Mouse (Mus musculus) ES-E14 (cell line): ENCODE data around the gene Npcd. TPM values are rescaled to one million over a fixed set of nuclear protein-coding genes. Genes with fewer than 3 reads are reported as not detected.

Experiments
- DNase-seq: peaks from one replicate; pipeline ENCODE4 v3.0.0-alpha.2; 2013; ENCODE audit warnings: low read depth, low spot score
- H3K27ac ChIP-seq: 2 replicates; pipeline ENCODE4 v1.5.1; 2012; ENCODE audit warnings: low read depth, mild to moderate bottlenecking, low read length, moderate library complexity, mixed read lengths; ENCODE audit not compliant: poor library complexity, insufficient read depth, severe bottlenecking
- H3K36me3 ChIP-seq: 2 replicates; pipeline ENCODE4 v1.6.1; 2012; ENCODE audit warnings: mild to moderate bottlenecking, low read length, moderate library complexity, mixed read lengths; ENCODE audit not compliant: control insufficient read depth, poor library complexity, insufficient read depth, severe bottlenecking
- H3K4me1 ChIP-seq, 2 experiments: fragments of 150-350 bp in 1 of 2; sonication (generic) in 1 of 2; 2 replicates each; pipeline ENCODE4 v1.6.1; 2012; ENCODE audit warnings: low read length in 2 of 2, mild to moderate bottlenecking in 1 of 2, mixed read lengths in 1 of 2; ENCODE audit not compliant: control insufficient read depth in 2 of 2, insufficient read depth in 2 of 2, poor library complexity in 1 of 2
- H3K4me3 ChIP-seq, 2 experiments: fragments of 150-350 bp in 1 of 2; sonication (generic) in 1 of 2; 2 replicates each; pipeline ENCODE4 v1.5.1; 2012; ENCODE audit warnings: low read length in 2 of 2, low read depth in 1 of 2, mild to moderate bottlenecking in 1 of 2, mixed read lengths in 1 of 2; ENCODE audit not compliant: insufficient read depth in 1 of 2, poor library complexity in 1 of 2, severe bottlenecking in 1 of 2
- H3K9ac ChIP-seq: 2 replicates; pipeline ENCODE4 v1.6.1; 2012; ENCODE audit warnings: low read depth, mild to moderate bottlenecking, low read length, mixed read lengths; ENCODE audit not compliant: poor library complexity, insufficient read depth, severe bottlenecking
- H3K9me3 ChIP-seq: fragments of 150-350 bp; sonication (generic); 2 replicates; pipeline ENCODE4 v1.6.1; 2012; ENCODE audit warnings: low read depth, mild to moderate bottlenecking, low read length; ENCODE audit not compliant: control insufficient read depth, insufficient read depth
- CHD2 ChIP-seq: IDR thresholded peaks from 2 replicates; pipeline ENCODE4 v1.6.1; 2014; ENCODE audit warnings: mild to moderate bottlenecking, low read depth, low read length, inconsistent platforms
- HCFC1 ChIP-seq: IDR thresholded peaks from 2 replicates; pipeline ENCODE4 v1.6.1; 2012; ENCODE audit warnings: low read length, inconsistent platforms, borderline replicate concordance; ENCODE audit not compliant: insufficient read depth
- MAFK ChIP-seq: IDR thresholded peaks from 2 replicates; pipeline ENCODE4 v1.6.1; 2014; ENCODE audit warnings: mild to moderate bottlenecking, low read depth, low read length, inconsistent platforms; ENCODE audit not compliant: insufficient read depth
- ZC3H11A ChIP-seq: IDR thresholded peaks from 2 replicates; pipeline ENCODE4 v1.6.1; 2012; ENCODE audit warnings: low read depth, mild to moderate bottlenecking, inconsistent platforms, low read length, borderline replicate concordance
- ZNF384 ChIP-seq: IDR thresholded peaks from 2 replicates; pipeline ENCODE4 v1.6.1; 2012; ENCODE audit warnings: low read depth, low read length, inconsistent platforms
- in situ Hi-C, 2 experiments: fragments of 600-800 bp; cut with MboI; formaldehyde crosslinking; loops; one replicate each; pipeline ENCODE4 v1.15.1; 2025; ENCODE audit warnings: low sequenced_read_pairs in 2 of 2, inconsistent platforms in 1 of 2; ENCODE audit not compliant: unreplicated experiment in 2 of 2
- total RNA-seq: library from RNA; depleted of rRNA; stranded (reverse); fragments of 300-350 nt; gene quantifications from 2 replicates; pipeline ENCODE4 v1.2.3, GENCODE M21; 2012

Gene Npcd
- total RNA-seq, 1 experiment, result 3.4 TPM

GRCm38 (mm10) chr15:79867260-79868002, 33.4 kb upstream of the Npcd start:
- H3K9ac ChIP-seq, result no peak overlapping the region

GRCm38 (mm10) chr15:79859821-79860220, 25.8 kb upstream of the Npcd start:
- H3K36me3 ChIP-seq, result no peaks in the 10 kb centered on the region
- H3K4me1 ChIP-seq, result peaks cover 0 to 5% of the 10 kb centered on the region in 2 experiments; a peak in 1 of 4 replicates
- no peak for DNase-seq
- no peak overlapping the region for H3K9ac ChIP-seq
- H3K4me3 ChIP-seq, result no peak overlapping the region
- in situ Hi-C loops, result no loop called here
- no peaks in the 10 kb centered on the region for H3K9me3 ChIP-seq
- TF ChIP-seq ZNF384, result no peak
- TF ChIP-seq HCFC1, result no peak
- H3K27ac ChIP-seq, result no peak overlapping the region

More at GRCm38 (mm10) chr15:79867260-79868002, 33.4 kb upstream of the Npcd start:
- Histone ChIP-seq H3K4me1 (peaks cover 0 to 3% of the 10 kb centered on the region in 2 experiments; a peak in 2 of 4 replicates), H3K9me3 (no peaks in the 10 kb centered on the region), H3K36me3 (no peaks in the 10 kb centered on the region), H3K4me3 (no peak overlapping the region), H3K27ac (no peak overlapping the region; the same call in 1 of the 2 replicates)
- no peak for TF ChIP-seq MAFK
- TF ChIP-seq ZNF384, result 0 out of 2 replicates have a peak, but pooled peaks have one; percentile 34
- in situ Hi-C loops, result no loop called here
- DNase-seq, result no peak

GRCm38 (mm10) chr15:79858979-79859378, 24.9 kb upstream of the Npcd start:
- Histone ChIP-seq H3K36me3 (no peaks in the 10 kb centered on the region), H3K4me1 (peaks cover 3 to 7% of the 10 kb centered on the region in 2 experiments; a peak in 2 of 4 replicates), H3K9ac (no peak overlapping the region), H3K27ac (no peak overlapping the region), H3K4me3 (no peak overlapping the region), H3K9me3 (no peaks in the 10 kb centered on the region)
- no peak for TF ChIP-seq CHD2
- no peak for TF ChIP-seq HCFC1
- TF ChIP-seq ZNF384, result no peak
- TF ChIP-seq MAFK, result no peak
- TF ChIP-seq ZC3H11A, result no peak
- DNase-seq, result no peak
- in situ Hi-C loops, result no loop called here

GRCm38 (mm10) chr15:79850143-79850542, 16.1 kb upstream of the Npcd start:
- TF ChIP-seq ZC3H11A (no peak), HCFC1 (no peak), CHD2 (no peak), ZNF384 (no peak), MAFK (no peak)
- DNase-seq, result no peak
- in situ Hi-C loops, result no loop called here
- H3K36me3 ChIP-seq, result peaks cover 10% of the 10 kb centered on the region
- H3K27ac ChIP-seq, result no peak overlapping the region
- H3K9me3 ChIP-seq, result no peaks in the 10 kb centered on the region
- H3K4me3 ChIP-seq, result no peak overlapping the region
- H3K9ac ChIP-seq, result no peak overlapping the region
- H3K4me1 ChIP-seq, result peaks cover 8 to 18% of the 10 kb centered on the region in 2 experiments; a peak in 3 of 4 replicates

DNA sequence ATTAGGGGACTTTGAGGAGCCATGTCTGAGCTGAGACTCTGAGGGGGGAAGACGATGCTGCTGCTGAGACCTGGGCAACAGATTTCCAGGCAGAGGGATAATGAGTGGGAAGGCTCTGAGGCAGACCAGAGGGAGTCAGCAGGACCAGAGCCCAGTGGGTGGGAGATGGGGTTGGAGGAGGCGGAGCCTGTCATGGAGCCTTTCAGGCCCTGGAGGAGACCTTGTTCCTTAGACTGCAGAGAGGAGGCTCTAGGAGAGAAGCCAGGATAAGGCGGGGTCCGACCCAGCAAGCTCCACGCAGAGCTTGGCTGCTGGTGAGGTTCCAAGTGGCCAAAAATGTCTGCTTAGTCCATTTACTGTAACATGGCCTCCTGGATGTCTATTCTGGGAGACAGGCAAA, 13.1 kb upstream of the Npcd start:
- TF ChIP-seq ZNF384 (no peak), ZC3H11A (no peak), CHD2 (no peak), MAFK (no peak)
- Histone ChIP-seq H3K27ac (peak overlapping the region; percentile 99), H3K4me1 (peaks cover 4 to 12% of the 10 kb centered on the region in 2 experiments; a peak in 3 of 4 replicates), H3K36me3 (peaks cover 18% of the 10 kb centered on the region), H3K9me3 (no peaks in the 10 kb centered on the region), H3K4me3 (peak overlapping the region; percentile 71 to 78), H3K9ac (peak overlapping the region; percentile 83)
- peak; percentile 85 for DNase-seq
- in situ Hi-C loops, result no loop called here
